Mouse (Mus musculus): ENCODE measurements around the gene S100a3.

- TF ChIP-seq POLR2A (IDR thresholded peaks at IDR 0.05; ENCODE audit: insufficient read depth, low read length) = no peak
- TF ChIP-seq CTCF (IDR thresholded peaks at IDR 0.05; ENCODE audit: low read depth, low read length) = no peak
These were observed 88.6 kb downstream of the S100a3 start for GRCm38 (mm10) chr3:90648981-90649380.

Data from ES-Bruce4 (cell line).